ENCODE assay signal across 8 mouse cellular contexts in genomic region chr10:75316472-75316871, GRCm38 (mm10). TPM values are rescaled to one million over a fixed set of nuclear protein-coding genes. Genes with fewer than 3 reads are reported as not detected.
DNase-seq lines count a peak whose midpoint lies in the region; ATAC-seq and TF ChIP-seq lines count a peak whose summit lies in the region.

No protein-coding gene starts in this region.

- peak; percentile 48 for DNase-seq in lung, postnatal 0 days (ENCODE audit: low spot score)
- DNase-seq in lung, postnatal 25 days (ENCODE audit: low spot score): no peak
- no peak for DNase-seq in midbrain, postnatal 0 days (ENCODE audit: low spot score)
- DNase-seq in layer of hippocampus, adult 18-20 months (ENCODE audit: low spot score in 2 of 2): no peak
- DNase-seq in gastrocnemius, postnatal 10 days: no peak
- no peak for DNase-seq in ovary, postnatal 36 days (ENCODE audit: low spot score)

- TF ChIP-seq EP300 in lung, postnatal 0 days (IDR thresholded peaks at IDR 0.05): no peak

- peak; percentile 28 for ATAC-seq in lung, postnatal 0 days
- ATAC-seq in embryonic facial prominence, embryonic 13.5 days (ENCODE audit: insufficient number of reproducible peaks, insufficient read depth, low FRiP score, low TSS enrichment, low read depth): no peak
- ATAC-seq in inflammation-experienced regulatory T-cells, adult 6 months: peak; percentile 27
- ATAC-seq in midbrain, postnatal 0 days (ENCODE audit: low FRiP score): no peak

- no peak overlapping the region for H3K27ac ChIP-seq in lung, postnatal 0 days (ENCODE audit: low read length)
- no peak overlapping the region for H3K27ac ChIP-seq in embryonic facial prominence, embryonic 13.5 days
- no peak overlapping the region for H3K27ac ChIP-seq in midbrain, postnatal 0 days (ENCODE audit: low read depth, low read length)

- peak overlapping the region; percentile 73 for H3K4me2 ChIP-seq in lung, postnatal 0 days (replicated peaks; ENCODE audit: low read depth, low read length)
- peak overlapping the region; percentile 76 for H3K4me2 ChIP-seq in embryonic facial prominence, embryonic 13.5 days
- H3K4me2 ChIP-seq in midbrain, postnatal 0 days (ENCODE audit: low read depth, low read length, poor library complexity, severe bottlenecking): peak overlapping the region; percentile 46

- no peaks in the 10 kb centered on the region for H3K9me3 ChIP-seq in lung, postnatal 0 days (ENCODE audit: low read length)
- H3K9me3 ChIP-seq in embryonic facial prominence, embryonic 13.5 days: no peaks in the 10 kb centered on the region
- no peaks in the 10 kb centered on the region for H3K9me3 ChIP-seq in midbrain, postnatal 0 days (ENCODE audit: low read length)

- H3K4me3 ChIP-seq in lung, postnatal 0 days (ENCODE audit: low read depth, low read length): peak overlapping the region; percentile 60
- H3K4me3 ChIP-seq in embryonic facial prominence, embryonic 13.5 days: peak overlapping the region; percentile 50
- H3K4me3 ChIP-seq in midbrain, postnatal 0 days (ENCODE audit: low read depth, low read length): peak overlapping the region; percentile 31

- peaks cover 6% of the 10 kb centered on the region; the same call in 1 of the 2 replicates for H3K4me1 ChIP-seq in lung, postnatal 0 days (ENCODE audit: insufficient read depth, low read depth, low read length)
- peaks cover 12% of the 10 kb centered on the region for H3K4me1 ChIP-seq in embryonic facial prominence, embryonic 13.5 days
- H3K4me1 ChIP-seq in midbrain, postnatal 0 days (ENCODE audit: insufficient read depth, low read length): no peaks in the 10 kb centered on the region

- H3K36me3 ChIP-seq in lung, postnatal 0 days (ENCODE audit: insufficient read depth, low read length): no peaks in the 10 kb centered on the region
- H3K36me3 ChIP-seq in embryonic facial prominence, embryonic 13.5 days: peaks cover 17% of the 10 kb centered on the region
- peaks cover 8% of the 10 kb centered on the region for H3K36me3 ChIP-seq in midbrain, postnatal 0 days (ENCODE audit: insufficient read depth, low read length)

- peak overlapping the region; percentile 51; the same call in 1 of the 2 replicates for H3K9ac ChIP-seq in lung, postnatal 0 days (replicated peaks; ENCODE audit: low read depth)
- peak overlapping the region; percentile 65 for H3K9ac ChIP-seq in embryonic facial prominence, embryonic 13.5 days
- H3K9ac ChIP-seq in midbrain, postnatal 0 days (replicated peaks; ENCODE audit: low read length, poor library complexity, severe bottlenecking): no peak overlapping the region

- no peaks in the 10 kb centered on the region for H3K27me3 ChIP-seq in lung, postnatal 0 days (replicated peaks; ENCODE audit: insufficient read depth, low read length)
- peaks cover 46% of the 10 kb centered on the region for H3K27me3 ChIP-seq in embryonic facial prominence, embryonic 13.5 days
- H3K27me3 ChIP-seq in midbrain, postnatal 0 days (ENCODE audit: insufficient read depth, low read length): peaks cover 33% of the 10 kb centered on the region

- 10% methylated on average over 7 of the region's 9 CpGs for WGBS in lung, postnatal 0 days
- WGBS in embryonic facial prominence, embryonic 13.5 days: 4% methylated on average over 9 of the region's 9 CpGs
- WGBS in midbrain, postnatal 0 days: 4% methylated on average over 7 of the region's 9 CpGs

- no peak for TF ChIP-seq CTCF in lung, postnatal 0 days (IDR thresholded peaks at IDR 0.05)
- no peak for TF ChIP-seq CTCF in midbrain, postnatal 0 days (IDR thresholded peaks at IDR 0.05)

RNA-seq across cellular contexts. Expression of gene Adora2a, which starts 0.2 kb away (rescaled TPM):
- polyA plus RNA-seq in lung, postnatal 0 days (2015; fragmentation: Nextera tagmentation; extraction: Ambion mirVana): 4.3 and 5.4 TPM in 2 replicates
- polyA plus RNA-seq in embryonic facial prominence, embryonic 13.5 days (2015; fragmentation: Nextera tagmentation; extraction: Ambion mirVana): 2.4 TPM in 2 replicates
- 10 to 100 TPM; 16.5 to 35.9 (median 32.7) TPM for polyA plus RNA-seq in inflammation-experienced regulatory T-cells, adult 6 months (2017; shearing (Covaris generic))
- 4.3 and 11.7 TPM in 2 replicates for total RNA-seq in midbrain, postnatal 0 days (2014; rRNA removed)
- polyA plus RNA-seq in midbrain, postnatal 0 days (2015; fragmentation: Nextera tagmentation; extraction: Ambion mirVana): 1.7 and 1.9 TPM in 2 replicates
- total RNA-seq in layer of hippocampus, adult 18-20 months (2021): 1 to 10 TPM; 1.7 to 1.8 TPM
- 1 to 10 TPM; 4.3 to 6.2 TPM for total RNA-seq in gastrocnemius, postnatal 10 days (2021)

Comparison
In these comparisons a context has a peak if more than half of its experiments do, and no peak if none do; other contexts are left out.
1. ATAC-seq: peak in lung, postnatal 0 days (single experiment) and inflammation-experienced regulatory T-cells, adult 6 months (single experiment); none in embryonic facial prominence, embryonic 13.5 days (single experiment) and midbrain, postnatal 0 days (single experiment).
2. Peak in every context shown above with its lines, with median percentiles within 50 percentile points of each other: H3K4me2 ChIP-seq and H3K4me3 ChIP-seq.